Mouse (Mus musculus): ENCODE measurements at regions not wholly inside any gene's neighbourhood (a gene's known extent, or its start where the extent isn't known, plus 50 kb on each side); places are given as distances from the start of the nearest gene placed in this dataset.

DNA sequence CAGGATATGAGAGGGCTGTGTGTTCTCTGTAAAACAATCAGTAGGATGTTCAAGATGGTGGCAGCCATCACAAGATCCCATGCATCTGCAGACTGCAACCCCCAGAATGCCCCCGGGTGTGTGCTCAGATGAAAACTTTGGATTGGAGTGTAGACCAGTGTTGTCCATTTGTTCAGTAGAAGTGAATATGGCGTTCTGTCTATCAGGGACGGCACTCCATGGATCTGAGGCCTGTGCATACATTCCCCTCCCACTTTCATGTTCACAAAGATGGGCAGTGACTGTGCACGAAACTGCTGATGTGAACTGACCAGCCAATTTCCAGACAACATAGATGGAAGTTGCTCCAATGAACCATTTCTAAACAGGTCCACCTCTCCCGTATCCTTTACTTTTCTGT is 330.3 kb downstream of the Cd83 start:
- TF ChIP-seq TAL1 (IDR thresholded peaks at IDR 0.05; ENCODE audit: low read length) = no peak
- no peak for TF ChIP-seq GATA1 (IDR thresholded peaks at IDR 0.05; ENCODE audit: low read length)
- Histone ChIP-seq H3K27me3 (ENCODE audit: control insufficient read depth) (no peaks in the 10 kb centered on the region), H3K9me3 (ENCODE audit: control insufficient read depth, low read length) (no peaks in the 10 kb centered on the region), H3K4me1 (ENCODE audit: control insufficient read depth) (no peaks in the 10 kb centered on the region), H3K36me3 (ENCODE audit: control insufficient read depth) (no peaks in the 10 kb centered on the region), H3K4me3 (replicated peaks) (no peak overlapping the region)

DNA sequence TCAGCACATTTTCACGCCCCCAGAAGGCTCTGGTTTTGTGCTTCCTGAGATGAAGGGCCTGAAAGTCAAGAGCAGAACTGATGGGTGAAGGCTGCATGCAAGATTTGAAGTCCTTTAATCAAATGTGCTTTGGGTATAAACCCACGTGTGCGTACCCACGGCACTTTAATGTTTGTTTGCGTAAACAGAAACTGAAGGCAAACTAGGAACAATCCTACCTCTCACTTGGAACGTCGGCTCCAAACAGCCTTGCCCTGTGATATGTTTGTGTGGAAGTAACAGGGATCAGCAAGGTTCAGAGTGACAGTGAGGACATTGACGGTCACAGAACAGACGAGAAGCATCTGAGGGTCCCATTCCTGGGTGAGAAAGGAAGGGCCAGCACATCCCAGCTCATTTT is 333.3 kb downstream of the Cd83 start:
- Histone ChIP-seq H3K4me1 (ENCODE audit: control insufficient read depth) (no peaks in the 10 kb centered on the region), H3K9me3 (ENCODE audit: control insufficient read depth, low read length) (no peaks in the 10 kb centered on the region), H3K4me3 (replicated peaks) (no peak overlapping the region), H3K36me3 (ENCODE audit: control insufficient read depth) (no peaks in the 10 kb centered on the region), H3K27me3 (ENCODE audit: control insufficient read depth) (no peaks in the 10 kb centered on the region)
- TF ChIP-seq TAL1 (IDR thresholded peaks at IDR 0.05; ENCODE audit: low read length) (no peak), GATA1 (IDR thresholded peaks at IDR 0.05; ENCODE audit: low read length) (no peak)

DNA sequence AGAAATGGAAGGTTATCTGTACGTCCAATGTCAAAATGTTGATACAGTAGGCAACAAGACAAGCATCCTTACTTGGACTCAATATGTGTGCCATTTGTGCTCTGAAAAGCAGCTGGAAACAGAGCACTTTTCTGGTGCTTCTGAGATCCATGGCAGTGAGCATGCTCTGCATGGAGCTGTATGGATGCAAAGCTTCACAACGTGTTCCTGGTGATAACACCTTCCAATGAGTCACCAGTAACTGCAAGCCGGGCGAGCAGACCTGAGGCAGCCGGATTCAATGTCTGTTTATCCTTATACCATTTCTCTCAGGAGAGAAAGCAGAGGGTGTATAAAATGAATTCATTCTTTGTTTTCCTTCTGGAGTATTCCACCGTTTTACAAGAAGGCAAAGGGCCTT is 334.3 kb downstream of the Cd83 start:
- H3K9me3 ChIP-seq (ENCODE audit: control insufficient read depth, low read length) = no peaks in the 10 kb centered on the region
- H3K36me3 ChIP-seq (ENCODE audit: control insufficient read depth) = no peaks in the 10 kb centered on the region
- H3K4me3 ChIP-seq (replicated peaks) = no peak overlapping the region
- no peaks in the 10 kb centered on the region for H3K27me3 ChIP-seq (ENCODE audit: control insufficient read depth)
- no peaks in the 10 kb centered on the region for H3K4me1 ChIP-seq (ENCODE audit: control insufficient read depth)
- TF ChIP-seq GATA1 (IDR thresholded peaks at IDR 0.05; ENCODE audit: low read length) (no peak), TAL1 (IDR thresholded peaks at IDR 0.05; ENCODE audit: low read length) (no peak)

DNA sequence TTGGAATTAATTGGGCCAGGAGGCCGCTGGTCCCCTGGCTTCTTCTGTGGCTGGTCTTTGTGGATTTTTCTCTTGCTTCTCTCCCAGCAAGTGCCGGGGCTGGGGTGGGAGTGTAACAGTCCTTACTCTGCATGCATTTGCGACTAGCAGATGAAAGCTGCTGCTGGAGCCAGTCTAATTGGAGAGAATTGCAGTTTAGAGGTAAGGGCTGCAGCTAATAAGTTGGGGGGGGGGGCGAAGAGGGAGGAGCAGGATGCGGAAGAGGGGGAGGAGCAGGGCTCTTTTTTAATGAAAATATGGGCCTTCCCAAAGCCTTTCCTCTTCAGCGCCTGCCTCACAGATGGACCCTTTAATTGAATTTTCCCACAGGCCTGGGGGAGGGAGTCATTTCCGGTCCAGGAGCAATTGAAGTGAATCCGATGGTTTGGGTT is 336.7 kb downstream of the Cd83 start:
- Histone ChIP-seq H3K27me3 (ENCODE audit: control insufficient read depth) (no peaks in the 10 kb centered on the region), H3K36me3 (ENCODE audit: control insufficient read depth) (no peaks in the 10 kb centered on the region), H3K4me1 (ENCODE audit: control insufficient read depth) (no peaks in the 10 kb centered on the region), H3K9me3 (ENCODE audit: control insufficient read depth, low read length) (no peaks in the 10 kb centered on the region), H3K4me3 (replicated peaks) (no peak overlapping the region)
- TF ChIP-seq TAL1 (IDR thresholded peaks at IDR 0.05; ENCODE audit: low read length) (no peak), GATA1 (IDR thresholded peaks at IDR 0.05; ENCODE audit: low read length) (no peak)

- Histone ChIP-seq H3K4me3 (replicated peaks) (no peak overlapping the region), H3K27me3 (ENCODE audit: control insufficient read depth) (no peaks in the 10 kb centered on the region), H3K9me3 (ENCODE audit: control insufficient read depth, low read length) (no peaks in the 10 kb centered on the region), H3K4me1 (ENCODE audit: control insufficient read depth) (no peaks in the 10 kb centered on the region), H3K36me3 (ENCODE audit: control insufficient read depth) (no peaks in the 10 kb centered on the region)
- TF ChIP-seq GATA1 (IDR thresholded peaks at IDR 0.05; ENCODE audit: low read length) = no peak
- no peak for TF ChIP-seq TAL1 (IDR thresholded peaks at IDR 0.05; ENCODE audit: low read length)
Observed at GRCm38 (mm10) chr13:44121932-44122331, 337.4 kb downstream of the Cd83 start.

DNA sequence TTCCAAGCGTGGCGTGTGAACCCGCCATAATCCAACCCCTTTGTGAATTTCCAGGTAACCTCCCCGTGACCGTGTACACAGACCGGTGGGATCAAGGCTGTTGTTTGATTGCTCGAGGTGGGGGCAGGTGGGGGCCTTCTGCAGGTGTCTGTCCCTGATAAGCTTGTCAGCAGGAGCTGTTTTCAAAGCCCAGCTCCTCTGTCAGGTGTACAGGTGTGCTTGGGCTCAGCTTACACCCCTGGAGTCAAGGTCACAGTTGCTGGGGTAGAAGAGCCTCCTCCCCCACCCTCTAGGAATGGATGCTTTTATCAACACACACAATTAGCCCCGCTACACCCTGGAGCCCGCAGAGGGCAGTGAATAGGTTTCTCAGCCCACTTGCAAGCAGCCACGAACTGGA is 341.6 kb downstream of the Cd83 start:
- TF ChIP-seq GATA1 (IDR thresholded peaks at IDR 0.05; ENCODE audit: low read length) (no peak), TAL1 (IDR thresholded peaks at IDR 0.05; ENCODE audit: low read length) (no peak)
- no peaks in the 10 kb centered on the region for H3K27me3 ChIP-seq (ENCODE audit: control insufficient read depth)
- no peaks in the 10 kb centered on the region for H3K9me3 ChIP-seq (ENCODE audit: control insufficient read depth, low read length)
- no peaks in the 10 kb centered on the region for H3K36me3 ChIP-seq (ENCODE audit: control insufficient read depth)
- no peaks in the 10 kb centered on the region for H3K4me1 ChIP-seq (ENCODE audit: control insufficient read depth)
- no peak overlapping the region for H3K4me3 ChIP-seq (replicated peaks)

DNA sequence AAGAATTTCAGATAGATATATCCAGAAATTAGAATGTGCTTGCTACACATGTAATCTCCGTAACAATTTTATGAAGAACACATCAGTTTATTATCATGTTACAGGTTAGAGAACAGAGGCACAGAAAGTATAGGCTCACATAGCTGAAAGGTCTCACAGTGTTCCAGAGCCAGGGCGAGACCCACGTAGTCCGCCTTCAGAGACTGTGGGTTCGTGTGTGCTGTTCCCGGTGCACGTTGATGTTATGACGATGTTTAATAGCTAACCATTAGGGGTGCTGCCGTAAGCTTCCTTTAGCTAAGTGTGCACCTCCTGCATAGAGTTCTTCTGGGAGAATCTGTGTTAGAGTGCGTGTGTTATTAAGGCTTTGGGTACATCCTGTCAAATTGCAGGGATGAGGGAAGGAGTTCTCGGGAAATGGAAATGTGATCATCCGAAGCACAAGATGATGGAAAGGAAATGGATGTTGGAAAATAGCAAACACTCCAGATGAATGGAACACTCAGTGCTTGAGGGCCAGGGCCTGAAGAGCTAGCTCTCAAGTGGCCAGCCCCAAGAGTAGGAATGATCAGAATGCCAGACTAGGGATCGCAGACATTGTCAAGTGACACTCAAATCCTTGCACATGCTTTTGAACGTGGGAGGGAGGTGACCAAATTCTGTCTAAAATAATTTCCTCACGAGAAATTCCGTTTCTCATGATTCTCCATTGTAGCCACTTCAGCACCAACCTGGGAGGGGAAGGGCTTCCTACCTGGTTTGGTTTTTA is 344.1 kb downstream of the Cd83 start:
- no peak for TF ChIP-seq TAL1 (IDR thresholded peaks at IDR 0.05; ENCODE audit: low read length)
- TF ChIP-seq GATA1 (IDR thresholded peaks at IDR 0.05; ENCODE audit: low read length) = no peak
- H3K9me3 ChIP-seq (ENCODE audit: control insufficient read depth, low read length) = no peaks in the 10 kb centered on the region
- no peaks in the 10 kb centered on the region for H3K4me1 ChIP-seq (ENCODE audit: control insufficient read depth)
- no peaks in the 10 kb centered on the region for H3K36me3 ChIP-seq (ENCODE audit: control insufficient read depth)
- H3K4me3 ChIP-seq (replicated peaks) = no peak overlapping the region
- no peaks in the 10 kb centered on the region for H3K27me3 ChIP-seq (ENCODE audit: control insufficient read depth)

GRCm38 (mm10) chr13:44131916-44132315 is 347.3 kb downstream of the Cd83 start:
- H3K9me3 ChIP-seq (ENCODE audit: control insufficient read depth, low read length) = no peaks in the 10 kb centered on the region
- no peaks in the 10 kb centered on the region for H3K36me3 ChIP-seq (ENCODE audit: control insufficient read depth)
- TF ChIP-seq TAL1 (IDR thresholded peaks at IDR 0.05; ENCODE audit: low read length) = no peak
- no peak for TF ChIP-seq GATA1 (IDR thresholded peaks at IDR 0.05; ENCODE audit: low read length)

GRCm38 (mm10) chr13:44132510-44132909 is 347.9 kb downstream of the Cd83 start:
- TF ChIP-seq GATA1 (IDR thresholded peaks at IDR 0.05; ENCODE audit: low read length) (no peak), TAL1 (IDR thresholded peaks at IDR 0.05; ENCODE audit: low read length) (no peak)
- H3K9me3 ChIP-seq (ENCODE audit: control insufficient read depth, low read length) = no peaks in the 10 kb centered on the region
- no peak overlapping the region for H3K4me3 ChIP-seq (replicated peaks)
- H3K36me3 ChIP-seq (ENCODE audit: control insufficient read depth) = no peaks in the 10 kb centered on the region
- no peaks in the 10 kb centered on the region for H3K27me3 ChIP-seq (ENCODE audit: control insufficient read depth)
- H3K4me1 ChIP-seq (ENCODE audit: control insufficient read depth) = no peaks in the 10 kb centered on the region

More at GRCm38 (mm10) chr13:44131916-44132315, 347.3 kb downstream of the Cd83 start:
- no peaks in the 10 kb centered on the region for H3K4me1 ChIP-seq (ENCODE audit: control insufficient read depth)
- no peaks in the 10 kb centered on the region for H3K27me3 ChIP-seq (ENCODE audit: control insufficient read depth)
- H3K4me3 ChIP-seq (replicated peaks) = no peak overlapping the region

DNA sequence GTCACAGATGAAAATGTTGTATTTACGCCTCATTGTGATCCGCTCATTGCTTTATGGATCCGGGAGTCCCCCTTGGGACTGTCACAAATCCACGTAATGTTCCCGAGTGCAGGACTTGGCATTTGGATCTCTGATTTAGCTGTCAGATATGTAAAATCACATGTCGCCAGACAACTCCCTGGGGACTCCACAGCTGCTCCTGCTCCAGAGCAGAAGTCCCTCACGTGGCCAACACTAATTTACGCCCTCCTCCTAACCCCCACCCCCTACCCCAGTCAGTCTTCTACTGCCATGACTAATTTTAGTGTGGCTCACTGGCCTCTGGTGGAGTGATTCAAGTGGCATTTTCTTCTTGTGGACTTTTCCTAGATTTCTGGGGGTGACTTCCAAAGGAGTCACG is 348.9 kb downstream of the Cd83 start:
- H3K9me3 ChIP-seq (ENCODE audit: control insufficient read depth, low read length) = no peaks in the 10 kb centered on the region
- H3K4me3 ChIP-seq (replicated peaks) = no peak overlapping the region
- no peaks in the 10 kb centered on the region for H3K4me1 ChIP-seq (ENCODE audit: control insufficient read depth)
- TF ChIP-seq GATA1 (IDR thresholded peaks at IDR 0.05; ENCODE audit: low read length) (no peak), TAL1 (IDR thresholded peaks at IDR 0.05; ENCODE audit: low read length) (no peak)
- H3K36me3 ChIP-seq (ENCODE audit: control insufficient read depth) = no peaks in the 10 kb centered on the region
- no peaks in the 10 kb centered on the region for H3K27me3 ChIP-seq (ENCODE audit: control insufficient read depth)

Data from erythroblast, embryonic 14.5 days (primary cell).